Mouse (Mus musculus): ENCODE data around the gene Hjurp.
A peak's percentile ranks its signal among the peaks of the same experiment; 100 is the strongest.

Hjurp gene

DNA sequence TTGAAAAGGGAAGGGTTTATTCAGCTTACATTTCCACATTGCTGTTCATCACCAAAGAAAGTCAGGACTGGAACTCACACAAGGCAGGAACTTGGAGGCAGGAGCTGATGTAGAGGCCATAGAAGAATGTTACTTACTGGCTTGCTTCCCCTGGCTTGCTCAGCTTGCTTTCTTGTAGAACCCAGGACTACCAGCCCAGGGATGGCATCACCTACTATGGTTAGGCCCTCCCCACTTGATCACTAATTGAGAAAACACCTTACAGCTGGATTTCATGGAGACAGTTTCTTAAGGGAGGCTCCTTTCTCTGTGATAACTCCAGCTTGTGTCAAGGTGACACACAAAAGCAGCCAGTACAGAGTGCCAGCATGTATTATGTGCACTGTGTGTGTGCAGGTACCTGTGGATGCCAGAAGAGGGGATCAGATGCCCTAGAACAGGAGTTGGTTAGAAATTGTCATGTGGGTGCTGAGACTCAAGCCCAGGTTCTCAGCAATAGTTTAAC is 54.4 kb downstream of the Hjurp start:
- DNase-seq (ENCODE audit: low spot score), result peak; percentile 12

DNA sequence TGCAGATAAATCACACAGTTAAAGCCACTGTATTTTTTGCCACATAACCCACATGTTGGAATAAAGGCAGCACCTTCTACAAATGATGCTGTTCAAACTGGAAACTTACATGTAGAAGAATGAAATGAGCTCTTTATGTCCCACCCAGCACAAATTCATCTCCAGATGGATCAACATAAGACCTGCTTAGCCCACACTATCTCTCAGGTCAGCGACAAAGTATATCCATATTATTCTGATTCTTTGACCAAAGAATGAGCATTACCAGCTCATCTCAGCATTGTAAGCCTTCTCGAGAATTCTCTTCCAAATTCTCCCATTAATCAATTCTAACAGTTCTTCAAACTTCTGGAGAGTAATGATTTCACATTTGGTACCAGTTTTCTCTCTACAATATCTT is 55.2 kb downstream of the Hjurp start:
- DNase-seq (ENCODE audit: low spot score), result no peak

DNA sequence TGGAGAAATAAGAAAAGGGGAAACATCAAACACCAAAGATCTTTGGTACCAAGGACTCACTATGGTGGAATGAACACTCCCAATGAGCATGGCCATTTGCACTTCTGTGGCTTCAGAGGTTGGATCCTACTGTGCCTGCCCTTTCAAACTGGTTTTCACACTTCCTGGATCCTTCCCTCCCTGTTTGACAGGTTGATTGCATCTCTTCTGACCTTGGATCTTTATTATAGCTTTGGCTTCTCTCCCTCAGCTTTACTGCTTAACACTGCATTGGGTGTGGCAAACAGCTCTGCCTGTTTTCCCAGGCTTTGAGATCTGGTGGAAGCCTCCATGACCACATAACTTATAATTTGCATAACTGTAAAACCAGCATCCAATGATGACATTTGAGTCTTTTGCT is 57.1 kb downstream of the Hjurp start:
- no peak for DNase-seq (ENCODE audit: low spot score)

DNA sequence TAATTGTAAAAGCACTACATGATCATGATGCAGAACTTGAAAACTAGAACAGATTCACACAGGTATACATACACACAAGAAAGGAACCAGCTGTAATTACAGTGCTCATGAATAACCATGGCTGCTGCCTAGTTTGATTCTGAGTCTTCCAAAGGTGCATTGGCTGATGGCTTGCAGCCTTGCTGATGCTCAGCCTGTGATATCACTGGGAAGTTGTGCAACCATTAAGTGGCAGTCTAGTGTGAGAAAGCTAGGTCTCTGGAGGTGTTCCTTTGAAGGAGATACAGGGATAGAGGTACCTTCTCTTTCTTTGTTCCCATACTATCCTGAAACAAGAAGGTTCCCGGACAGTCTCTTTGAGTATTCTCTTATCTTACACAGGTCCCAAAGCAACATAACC is 58.4 kb downstream of the Hjurp start:
- DNase-seq (ENCODE audit: low spot score), result no peak

DNA sequence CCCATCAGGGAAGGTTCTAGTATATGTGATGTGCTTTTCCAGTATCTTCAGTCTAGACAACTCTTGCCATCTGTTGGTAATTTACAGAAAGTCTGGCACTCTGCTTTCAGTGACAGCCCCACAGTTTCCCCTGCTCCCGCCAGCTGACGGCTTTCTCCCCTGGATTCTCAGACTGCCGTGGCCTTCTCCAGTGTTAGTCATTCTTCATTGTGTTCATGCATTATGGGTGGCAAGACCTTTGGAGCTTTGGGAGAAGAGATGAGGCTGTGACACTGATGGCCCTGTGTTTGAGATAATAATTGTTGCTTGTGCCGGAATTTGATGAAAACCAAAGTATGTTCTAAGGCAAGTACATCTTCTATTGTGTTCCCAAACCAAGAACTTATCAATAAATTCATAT is 58.8 kb downstream of the Hjurp start:
- no peak for DNase-seq (ENCODE audit: low spot score)

DNA sequence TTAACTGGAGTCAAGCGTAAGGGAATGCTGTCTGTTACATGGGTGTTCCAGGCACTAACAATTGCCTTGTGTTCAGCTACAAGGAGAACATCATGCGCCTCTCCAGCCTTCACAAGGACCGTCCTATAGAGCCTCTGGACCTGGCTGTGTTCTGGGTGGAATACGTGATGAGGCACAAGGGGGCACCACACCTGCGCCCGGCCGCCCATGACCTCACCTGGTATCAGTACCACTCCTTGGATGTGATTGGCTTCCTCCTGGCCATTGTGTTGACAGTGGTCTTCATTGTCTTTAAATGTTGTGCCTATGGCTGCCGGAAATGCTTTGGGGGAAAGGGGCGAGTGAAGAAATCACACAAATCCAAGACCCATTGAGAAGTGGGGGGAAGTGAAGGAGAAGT is 59.4 kb downstream of the Hjurp start:
- DNase-seq (ENCODE audit: low spot score), result no peak

DNA sequence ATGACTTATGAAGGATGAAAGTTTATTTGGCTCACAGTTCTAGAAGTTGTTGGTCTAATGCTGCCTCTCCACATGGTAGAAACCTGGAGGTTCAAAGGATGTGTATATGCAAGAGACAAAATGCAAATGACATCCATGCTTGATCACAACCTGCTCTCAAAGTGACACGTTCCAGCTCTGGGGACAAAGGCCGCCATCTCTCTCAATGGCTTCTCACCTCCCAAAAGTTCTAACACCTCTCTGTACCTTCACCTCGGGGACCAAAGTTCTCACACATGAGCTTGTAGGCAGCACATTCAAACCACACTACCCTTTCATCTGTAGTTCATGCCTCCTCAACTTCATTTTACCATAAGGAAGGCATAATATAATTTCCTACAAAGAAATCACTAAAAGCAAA is 59.9 kb downstream of the Hjurp start:
- no peak for DNase-seq (ENCODE audit: low spot score)

GRCm38 (mm10) chr1:88217144-88217543 is 60.3 kb downstream of the Hjurp start:
- DNase-seq (ENCODE audit: low spot score), result no peak

GRCm38 (mm10) chr1:88216551-88216950 is 60.9 kb downstream of the Hjurp start:
- no peak for DNase-seq (ENCODE audit: low spot score)

DNA sequence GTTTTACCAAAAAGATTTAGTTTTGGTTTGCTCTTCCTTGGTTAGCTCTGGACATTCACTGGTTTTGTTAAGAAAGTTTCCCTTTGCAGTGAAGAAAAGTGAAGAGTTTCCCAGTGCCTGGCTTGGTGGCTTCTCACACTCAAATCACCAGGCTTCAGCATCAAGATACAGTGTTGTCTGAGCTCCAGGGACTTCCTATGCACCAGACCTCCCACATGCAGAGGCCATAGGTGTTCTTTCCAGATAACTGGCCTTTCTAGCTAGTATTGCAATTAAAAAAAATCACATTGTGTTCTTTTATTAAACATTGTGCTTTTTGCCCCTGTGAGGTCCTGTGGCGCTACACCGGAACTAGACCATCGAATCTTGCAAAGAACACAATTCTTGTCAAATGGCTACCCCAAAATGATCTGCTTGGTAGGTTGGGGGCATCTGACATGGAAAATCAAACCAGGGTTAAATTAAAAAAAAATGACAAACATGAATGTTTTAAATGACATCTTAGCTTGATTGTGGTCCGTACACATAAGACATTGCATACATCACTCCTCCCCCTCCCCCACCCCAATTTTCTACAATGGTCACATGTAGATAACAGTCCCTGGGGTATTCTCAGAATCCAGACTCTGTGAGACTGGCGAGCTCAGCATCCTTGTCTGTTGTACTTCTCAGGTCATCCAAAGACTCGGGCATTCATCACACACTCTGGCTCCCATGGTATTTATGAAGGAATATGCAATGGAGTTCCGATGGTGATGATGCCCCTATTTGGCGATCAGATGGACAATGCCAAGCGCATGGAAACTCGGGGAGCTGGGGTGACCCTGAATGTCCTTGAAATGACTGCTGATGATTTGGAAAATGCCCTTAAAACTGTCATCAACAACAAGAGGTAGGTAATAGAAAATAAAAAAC is 61.7 kb downstream of the Hjurp start:
- peak; percentile 9 for DNase-seq (ENCODE audit: low spot score)

DNA sequence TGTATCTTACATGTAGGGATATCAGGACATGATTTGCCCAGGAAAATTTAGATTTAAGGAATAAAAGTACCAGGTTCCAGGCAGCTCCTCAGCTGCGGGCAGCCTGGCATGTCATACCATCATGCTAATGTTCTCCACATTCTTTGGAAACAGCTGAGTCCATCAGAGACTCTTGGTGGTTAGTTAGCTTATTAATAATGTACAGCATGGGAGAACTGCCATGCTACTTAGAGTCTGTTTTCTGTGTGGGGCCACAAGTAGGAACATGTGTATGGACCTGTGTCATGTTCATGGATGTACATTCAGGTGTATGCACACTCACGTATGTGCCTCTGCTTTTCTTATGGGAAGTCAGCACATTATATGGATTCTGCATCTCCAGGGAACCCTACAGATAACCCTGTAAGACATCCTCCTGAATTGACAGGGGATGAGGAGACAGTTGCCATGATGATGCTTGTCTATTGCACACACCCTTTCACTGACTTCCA is 62.9 kb downstream of the Hjurp start:
- no peak for DNase-seq (ENCODE audit: low spot score)

DNA sequence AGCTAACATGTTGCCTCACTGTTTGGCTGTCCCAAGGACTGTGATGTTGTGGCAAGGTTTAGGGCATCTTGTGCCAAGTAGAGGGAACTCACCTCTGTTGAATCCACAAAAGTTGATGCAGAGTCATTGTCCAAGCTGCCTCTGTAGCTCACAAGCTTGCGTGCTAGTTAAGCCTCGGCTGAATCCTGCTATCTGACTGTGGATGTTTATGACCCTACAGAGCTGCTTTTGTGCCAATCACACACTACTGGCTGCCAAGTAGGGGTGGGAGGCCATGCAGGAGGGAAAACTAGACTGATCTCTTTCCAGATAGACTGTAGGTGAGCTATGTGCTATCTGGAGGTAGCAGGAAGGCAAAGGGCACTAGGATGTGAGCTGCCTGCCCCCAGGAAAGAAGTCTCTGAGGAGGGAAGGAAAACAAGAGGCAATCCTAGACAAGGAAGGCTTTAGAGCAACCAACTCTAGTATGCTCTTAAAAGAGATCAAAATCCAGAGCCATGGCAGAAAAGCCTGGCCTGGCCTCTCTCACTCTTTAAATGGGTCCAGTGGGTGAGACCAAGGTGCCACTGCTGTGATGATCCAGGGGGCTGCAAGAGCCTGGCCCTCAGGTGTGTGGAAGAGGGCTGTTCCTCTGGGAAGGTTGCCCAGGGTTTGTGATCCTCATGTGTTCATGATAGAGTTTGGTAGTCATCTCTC is 63.5 kb downstream of the Hjurp start:
- peak; percentile 12 for DNase-seq (ENCODE audit: low spot score)

DNA sequence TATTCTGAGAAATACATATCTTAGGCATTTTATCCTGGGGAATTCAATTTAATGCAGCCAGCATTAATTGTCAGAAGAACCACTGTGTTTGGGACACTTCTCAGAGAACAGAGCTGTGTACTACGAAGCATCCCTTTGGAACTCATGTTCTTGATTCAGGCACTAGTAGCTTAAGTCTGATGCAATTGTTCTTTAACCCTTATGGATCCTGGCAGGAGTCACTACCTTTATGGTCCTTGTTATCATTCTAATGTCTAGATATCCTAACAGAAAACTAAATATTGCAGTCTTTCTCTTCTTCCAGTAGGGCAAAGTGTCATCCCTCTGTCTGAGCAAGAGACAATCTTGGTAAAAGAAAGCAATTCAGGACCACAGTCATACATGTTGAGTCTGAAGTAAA is 64.4 kb downstream of the Hjurp start:
- no peak for DNase-seq (ENCODE audit: low spot score)

All from testis, postnatal 14 days (tissue).